Mouse (Mus musculus) left cerebral cortex, postnatal 25 days (tissue): Measurements from ENCODE around the gene Rab4a. TPM values are rescaled to one million over a fixed set of nuclear protein-coding genes. Genes with fewer than 3 reads are reported as not detected.

Experiments
- DNase-seq, 2 experiments: peaks; one replicate each; pipeline ENCODE4 v3.0.0; 2022; ENCODE audit warnings: low spot score in 2 of 2, mixed read lengths in 1 of 2
- intact Hi-C: fragments of 180-260 bp; cut with DNase I; formaldehyde crosslinking; loops from one replicate; pipeline ENCODE4 v1.15.1; 2025
- total RNA-seq, 2 experiments: library from RNA; stranded (reverse); gene quantifications; 2 replicates each; pipeline ENCODE4 v1.2.3; 2021

Gene Rab4a
- total RNA-seq, 2 experiments from 2014 or later: 45.0 to 47.0 TPM

DNA sequence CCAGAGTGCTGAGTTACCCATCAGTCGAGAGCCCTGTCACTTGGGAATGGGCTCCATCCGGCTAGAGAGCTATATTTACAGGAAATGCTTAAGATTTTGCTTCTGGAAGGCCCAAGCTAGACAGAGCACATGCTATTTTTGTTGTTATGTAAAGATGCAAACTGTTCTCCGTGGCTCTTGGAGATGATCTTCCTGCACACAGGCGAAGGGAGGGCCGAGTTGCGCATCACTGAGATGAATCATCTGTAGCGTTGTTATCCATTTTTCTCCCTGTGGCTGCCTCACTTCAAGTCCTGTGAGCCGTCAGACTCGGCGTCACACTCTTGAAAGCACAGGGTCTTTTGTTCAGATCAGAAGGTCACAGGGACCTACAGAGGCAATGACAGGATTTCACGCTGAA lies 68.5 kb downstream of the Rab4a start:
- intact Hi-C loops: no loop called here
- DNase-seq: peak in 1 of 2 experiments; percentile 88

DNA sequence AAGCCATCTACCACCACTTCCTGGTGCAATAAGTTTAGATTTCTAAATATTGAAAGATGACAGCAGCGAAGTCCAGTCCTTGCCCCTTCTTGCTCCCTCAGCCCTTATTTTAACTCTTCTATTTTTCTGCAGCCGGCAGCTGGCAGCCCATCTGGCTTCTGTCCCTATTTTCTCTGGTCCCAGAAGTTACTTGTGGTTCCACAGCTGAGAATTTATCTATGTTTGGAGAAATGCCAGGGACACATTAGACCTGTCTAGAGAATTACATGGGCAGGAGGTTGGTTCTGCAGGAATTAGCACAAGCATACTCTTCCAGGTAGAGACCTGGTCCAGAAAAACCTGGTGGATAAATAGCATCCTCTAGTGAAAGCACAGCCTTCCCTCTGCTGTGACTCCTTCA lies 72.1 kb downstream of the Rab4a start:
- DNase-seq: peak in 1 of 2 experiments; percentile 53
- intact Hi-C loops: no loop called here

DNA sequence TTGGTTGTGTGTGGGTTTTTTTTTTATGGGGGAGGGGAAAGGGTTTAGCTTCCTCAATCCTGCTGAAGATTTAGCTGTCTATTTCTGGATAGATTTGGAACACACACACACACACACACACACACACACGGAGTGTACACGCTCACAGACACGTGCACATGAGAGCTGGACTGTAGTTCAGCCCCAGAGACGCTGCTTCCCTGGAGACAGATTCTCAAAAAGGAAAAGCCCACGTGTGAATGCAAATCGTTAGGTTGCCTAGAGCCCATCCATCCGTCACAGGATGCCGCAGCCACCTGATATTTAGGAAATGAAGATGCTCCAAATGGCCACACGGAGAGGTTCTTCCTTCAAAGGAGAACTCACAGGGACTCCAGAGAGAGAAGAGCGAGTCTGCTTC lies 74.5 kb downstream of the Rab4a start:
- intact Hi-C loops: no loop called here
- peak; percentile 84 to 96 for DNase-seq

DNA sequence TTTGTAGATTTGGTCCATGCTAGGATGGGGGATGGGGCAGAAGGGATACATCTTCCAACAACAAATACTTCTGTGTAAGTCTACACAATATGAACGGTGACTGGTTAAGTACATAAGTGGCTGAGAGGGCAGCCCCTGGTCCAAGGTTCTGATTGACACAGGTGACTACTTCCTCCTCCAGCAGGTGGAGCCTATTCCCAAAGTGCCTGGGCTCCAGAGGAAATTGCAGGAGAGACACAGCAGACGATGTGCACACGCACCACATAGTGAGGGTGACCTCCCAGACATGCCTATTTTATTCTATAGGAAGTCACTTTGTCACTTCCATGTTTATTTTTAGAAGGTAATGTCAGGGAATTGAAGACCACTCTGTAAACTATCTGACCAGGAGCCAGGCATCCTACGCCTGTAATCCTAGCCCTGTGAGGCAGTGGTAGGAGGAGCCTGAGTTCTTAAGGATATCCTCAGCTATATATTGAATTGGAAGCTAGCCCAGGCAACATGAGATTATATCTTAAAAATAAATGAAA lies 75.1 kb downstream of the Rab4a start:
- DNase-seq: peak in 1 of 2 experiments; percentile 66
- intact Hi-C loops: no loop called here

DNA sequence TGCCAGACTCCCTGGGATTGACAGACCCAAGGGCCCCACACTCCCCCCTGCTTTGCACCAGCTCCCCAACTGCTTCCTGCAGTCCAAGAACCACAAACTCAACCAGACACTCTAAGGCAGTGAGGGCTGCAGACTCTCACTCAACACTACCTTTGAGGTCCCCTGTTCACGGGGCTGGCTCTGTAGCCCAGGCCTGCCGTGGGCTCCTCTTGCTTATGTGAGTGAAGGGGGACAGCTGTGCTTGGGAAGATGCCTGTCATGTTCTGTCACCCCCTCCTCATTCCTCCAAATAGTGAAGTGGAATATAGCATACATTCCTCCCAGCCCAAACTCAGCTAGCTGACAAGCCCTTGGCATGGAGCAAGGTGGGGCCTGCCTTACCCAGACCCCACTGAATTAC lies 76.6 kb downstream of the Rab4a start:
- no peak for DNase-seq
- intact Hi-C loops: no loop called here

DNA sequence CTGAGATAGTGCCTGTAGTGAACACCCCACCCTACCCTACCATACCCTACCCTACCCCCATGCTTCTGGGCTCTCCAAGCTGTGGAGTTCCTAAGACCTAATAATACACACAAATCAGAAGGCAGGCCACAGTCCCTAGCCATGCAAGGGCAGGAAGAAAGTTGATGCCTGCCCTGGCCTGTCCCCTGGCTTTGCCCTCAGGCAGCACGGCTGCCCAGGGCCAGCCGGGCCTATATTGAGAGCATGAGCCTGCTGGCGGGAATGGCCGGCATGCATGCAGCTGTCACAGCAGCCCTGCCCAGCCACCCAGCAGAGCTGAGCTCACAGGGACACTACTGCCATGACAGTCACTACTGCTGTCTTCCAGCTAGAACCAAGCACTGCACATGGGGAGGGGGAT lies 77.3 kb downstream of the Rab4a start:
- DNase-seq: no peak
- intact Hi-C loops: no loop called here

Other genes starting within 250 kb of the Rab4a start
- gene Rhou, start 152.1 kb upstream of the Rab4a start, total RNA-seq: 10 to 100 TPM; 40.3 to 40.9 TPM
- gene Ccsap, start 54.2 kb downstream of the Rab4a start, total RNA-seq: 10 to 100 TPM; 67.4 to 72.8 TPM
- 10 to 100 TPM; 12.1 to 13.9 TPM for gene Acta1, start 88.8 kb downstream of the Rab4a start, total RNA-seq
- 10 to 100 TPM; 20.8 to 24.1 TPM for gene Nup133, start 143.3 kb downstream of the Rab4a start, total RNA-seq
- gene Abcb10, start 177.1 kb downstream of the Rab4a start, total RNA-seq: 10 to 100 TPM; 14.3 to 16.5 TPM
- gene Taf5l, start 215.4 kb downstream of the Rab4a start, total RNA-seq: 10 to 100 TPM; 21.2 to 21.8 TPM
- 10 to 100 TPM; 13.2 to 13.8 TPM for gene Urb2, start 215.5 kb downstream of the Rab4a start, total RNA-seq